Mouse (Mus musculus) stomach, postnatal 0 days (tissue): ENCODE measurements around the gene Heatr4.

Source experiments
- CTCF ChIP-seq: IDR thresholded peaks from 2 replicates; pipeline ENCODE4 v1.5.1; 2016; ENCODE audit warnings: antibody characterized with exemption, low read depth, mild to moderate bottlenecking, moderate library complexity
- EP300 ChIP-seq: optimal IDR thresholded peaks from 2 replicates; pipeline ENCODE3; 2016; ENCODE audit warnings: antibody characterized with exemption

- TF ChIP-seq EP300 (no peak), CTCF (peak; percentile 61)
Measured at GRCm38 (mm10) chr12:83937600-83937999, 47.1 kb downstream of the Heatr4 start.
